Mouse (Mus musculus) mouse embryonic stem cell (cell line): ENCODE data around the gene Tmem147.
"Not testable (repeated sequence)": the region's sequence is repeated elsewhere in the genome, so short reads cannot be mapped to it uniquely, and the experiment has no call there.

ENCODE experiments used
- in situ Hi-C, 2 experiments: fragments of 300-500 bp; cut with MboI; formaldehyde crosslinking; loops; 1 replicate in 1 of 2; 3 replicates in 1 of 2; pipeline ENCODE4 v1.14.3; 2019 to 2020; ENCODE audit warnings: low sequenced_read_pairs in 2 of 2, low pct_unique_long_range_greater_than_20kb in 1 of 2, mixed read lengths in 1 of 2; ENCODE audit not compliant: unreplicated experiment in 1 of 2

Gene Tmem147

DNA sequence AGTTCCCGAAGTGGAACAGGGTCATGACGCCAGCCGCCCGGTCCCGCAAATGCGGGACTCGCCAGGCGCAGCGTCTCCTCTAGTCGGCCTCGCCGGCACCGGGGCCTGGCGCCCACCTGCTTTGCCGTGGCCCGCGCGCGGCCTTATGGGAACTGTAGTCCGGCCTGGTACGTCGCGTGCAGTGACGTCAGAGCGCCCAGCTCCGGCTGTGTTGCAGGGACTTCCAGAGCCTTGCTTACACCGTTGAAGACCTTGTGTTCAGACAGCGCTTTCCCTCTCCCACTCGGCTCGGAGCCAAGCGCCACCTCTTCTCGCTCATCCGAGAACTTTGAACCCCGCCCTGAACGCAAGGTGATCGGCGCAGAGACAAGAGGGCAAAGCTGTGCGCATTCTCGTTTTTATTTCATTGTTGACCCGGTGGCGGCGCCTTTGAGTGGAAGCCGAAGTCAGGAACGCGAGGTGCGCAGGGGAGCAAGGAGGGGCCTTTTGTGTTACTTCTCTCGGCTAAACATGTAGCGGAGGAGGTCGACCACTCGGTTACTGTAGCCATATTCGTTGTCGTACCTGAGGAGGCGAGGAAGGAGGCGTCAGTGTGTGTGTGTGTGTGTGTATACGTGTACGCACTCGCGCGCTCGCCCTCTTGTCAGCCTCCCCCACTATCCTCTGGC is at the start of gene Tmem147:
Gene Tmem147 (minus strand): TSS at position 145 of the 668 bp plus-strand sequence.
- in situ Hi-C loops = no loop called here

GRCm38 (mm10) chr7:30777911-30778310 is 48.6 kb upstream of the Tmem147 start:
- in situ Hi-C loops = no loop called here

GRCm38 (mm10) chr7:30777081-30777579 is 47.8 kb upstream of the Tmem147 start:
- in situ Hi-C loops = no loop called here

DNA sequence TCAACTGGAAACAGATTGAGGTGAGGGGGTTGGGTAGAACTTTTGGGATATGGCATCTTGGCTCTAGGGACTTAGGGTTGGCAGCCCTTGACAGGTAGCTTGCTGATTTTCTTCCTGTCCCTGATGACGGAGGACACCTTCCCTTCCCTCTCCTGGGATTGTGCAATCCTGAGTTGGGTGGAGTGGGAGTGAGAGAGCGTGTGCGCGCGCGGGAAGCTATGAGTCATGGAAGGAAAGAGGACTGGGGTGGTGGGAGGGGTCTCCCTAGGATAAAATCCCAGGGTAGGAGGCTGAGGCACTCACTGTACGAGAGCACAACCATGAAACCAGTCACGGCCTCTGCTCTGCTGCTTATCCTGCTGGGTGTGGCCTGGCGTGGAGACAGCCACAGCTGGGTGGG is 46.8 kb upstream of the Tmem147 start:
- in situ Hi-C loops = no loop called here

- in situ Hi-C loops = no loop called here
Measured at GRCm38 (mm10) chr7:30769236-30769635, 39.9 kb upstream of the Tmem147 start.

DNA sequence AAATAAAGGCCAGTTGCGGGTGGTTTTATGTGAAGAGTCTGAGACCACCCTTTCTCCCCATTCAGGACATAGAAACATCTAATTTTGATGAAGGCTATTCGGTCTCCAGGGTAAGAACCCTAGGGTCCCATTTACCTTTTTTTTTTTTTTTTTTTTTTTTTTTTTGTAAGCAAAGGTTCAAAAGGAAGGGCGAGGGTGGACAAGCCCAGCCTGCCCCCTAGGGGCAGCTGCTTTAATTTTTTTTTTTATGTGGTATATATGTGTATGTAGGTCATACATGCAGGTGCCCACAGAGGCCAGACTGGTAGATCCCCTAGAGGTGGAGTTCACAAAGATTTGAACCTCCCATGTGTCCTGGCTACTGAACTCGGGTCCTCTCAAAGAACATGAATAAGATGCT is 37.1 kb upstream of the Tmem147 start:
- in situ Hi-C loops = no loop called here

GRCm38 (mm10) chr7:30765173-30765572 is 35.8 kb upstream of the Tmem147 start:
- in situ Hi-C loops = no loop called here

DNA sequence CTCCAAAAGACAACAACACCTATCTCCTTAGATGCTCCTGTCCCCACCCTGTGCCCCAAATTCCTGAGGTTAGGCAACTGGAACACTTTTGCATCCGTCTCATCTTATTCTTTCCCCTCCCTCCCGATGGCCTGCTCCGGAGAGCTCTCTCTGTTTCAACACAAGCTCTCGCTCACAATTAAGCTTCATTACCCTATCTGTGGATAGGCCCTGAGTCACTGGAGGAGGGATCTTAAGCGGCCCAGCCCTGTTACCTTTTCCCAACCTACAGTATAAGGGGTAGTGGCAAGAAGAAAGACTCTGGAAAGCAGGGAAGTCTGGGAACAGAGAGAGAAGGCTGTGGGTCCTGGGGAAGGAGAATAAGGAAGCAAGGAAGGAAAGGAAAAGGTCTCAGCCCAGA is 34.1 kb upstream of the Tmem147 start, which contains the start of gene Dmkn:
Gene Dmkn (plus strand): TSS at position 301 of the 400 bp plus-strand sequence.
- in situ Hi-C loops = no loop called here

DNA sequence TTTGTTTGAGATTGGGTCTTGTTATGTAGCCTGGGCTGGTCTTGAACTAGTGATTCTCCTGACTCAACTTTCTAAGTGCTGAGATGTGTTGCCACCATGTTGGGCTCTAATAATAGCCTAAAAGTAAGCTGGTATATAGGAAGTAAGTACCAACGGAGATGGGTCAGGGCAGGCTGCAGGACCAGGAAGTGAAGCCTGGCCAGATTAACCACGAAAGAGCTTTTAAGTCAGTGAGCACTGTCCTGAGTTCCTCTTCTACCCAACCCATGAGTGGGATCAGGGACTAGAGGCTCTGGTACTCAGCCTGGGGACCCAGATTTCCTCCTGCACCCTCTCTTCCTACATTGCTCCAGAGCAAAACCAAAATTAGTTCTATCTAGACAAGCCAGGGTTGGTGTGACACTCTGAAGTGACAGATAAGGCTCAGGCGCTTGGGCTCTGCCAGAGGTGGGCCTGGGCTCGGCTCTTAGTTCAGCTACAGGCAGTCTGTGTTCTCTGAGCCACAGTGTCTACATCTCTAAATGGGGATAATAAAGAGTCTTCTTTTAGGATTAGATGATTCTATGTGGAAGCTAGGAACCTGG is 32.5 kb upstream of the Tmem147 start:
- in situ Hi-C loops = no loop called here

- in situ Hi-C loops = no loop called here
Measured at GRCm38 (mm10) chr7:30758853-30759252, 29.5 kb upstream of the Tmem147 start.

- in situ Hi-C loops = no loop called here
Measured at GRCm38 (mm10) chr7:30757001-30757400, 27.7 kb upstream of the Tmem147 start.

- in situ Hi-C loops = no loop called here
Measured at GRCm38 (mm10) chr7:30751086-30751669, 21.8 kb upstream of the Tmem147 start, which contains the start of gene Sbsn. Gene Sbsn (plus strand): TSS chr7:30751471.

GRCm38 (mm10) chr7:30749824-30750606 is 20.7 kb upstream of the Tmem147 start:
- in situ Hi-C loops = no loop called here

- in situ Hi-C loops = no loop called here
Measured at GRCm38 (mm10) chr7:30747525-30748204, 18.3 kb upstream of the Tmem147 start.

GRCm38 (mm10) chr7:30744022-30744598 is 14.8 kb upstream of the Tmem147 start:
- in situ Hi-C loops = no loop called here

GRCm38 (mm10) chr7:30743617-30744016 is 14.3 kb upstream of the Tmem147 start, which contains the start of gene Gapdhs:
Gene Gapdhs (minus strand): TSS chr7:30743681.
- in situ Hi-C loops = not testable (repeated sequence)

GRCm38 (mm10) chr7:30742570-30742969 is 13.2 kb upstream of the Tmem147 start:
- in situ Hi-C loops = not testable (repeated sequence)

DNA sequence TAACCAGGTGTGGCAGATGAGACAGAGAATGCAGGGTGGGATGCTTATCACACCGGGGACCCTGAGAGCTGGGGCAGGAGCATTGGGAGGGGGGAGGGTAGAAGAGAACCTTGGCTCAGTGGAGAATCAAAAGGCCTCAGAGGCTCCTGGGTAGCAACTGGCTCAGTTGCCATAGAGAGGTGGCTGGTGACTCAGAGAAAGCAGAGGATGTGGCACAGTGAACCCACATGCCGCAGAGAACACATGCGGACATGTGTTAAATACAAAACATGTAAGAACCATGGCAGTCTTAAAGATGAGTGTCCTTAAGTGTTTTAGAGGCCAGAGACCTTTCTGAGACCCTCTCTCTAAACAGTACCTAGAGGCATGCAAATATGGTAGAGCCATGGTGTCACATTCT is 6.9 kb upstream of the Tmem147 start:
- in situ Hi-C loops = no loop called here
